Mouse (Mus musculus) ES-Bruce4 (cell line): ENCODE data around the gene Bcl11b. TPM values are rescaled to one million over a fixed set of nuclear protein-coding genes. Genes with fewer than 3 reads are reported as not detected.

ENCODE experiments used
- H3K27ac ChIP-seq: 2 replicates; pipeline ENCODE4 v1.5.1; 2012; ENCODE audit warnings: low read length, inconsistent platforms; ENCODE audit not compliant: insufficient read depth
- H3K27me3 ChIP-seq: 2 replicates; pipeline ENCODE4 v1.6.1; 2012; ENCODE audit warnings: mild to moderate bottlenecking, low read length, inconsistent platforms; ENCODE audit not compliant: control insufficient read depth, poor library complexity, insufficient read depth, severe bottlenecking
- H3K36me3 ChIP-seq: 2 replicates; pipeline ENCODE4 v1.6.1; 2012; ENCODE audit warnings: inconsistent platforms, mild to moderate bottlenecking, low read length, moderate library complexity; ENCODE audit not compliant: control insufficient read depth, poor library complexity, insufficient read depth, severe bottlenecking
- H3K4me1 ChIP-seq: one replicate; pipeline ENCODE4 v1.8.1; 2011; ENCODE audit warnings: low read length; ENCODE audit not compliant: control insufficient read depth, insufficient read depth
- H3K4me3 ChIP-seq: 2 replicates; pipeline ENCODE4 v1.5.1; 2011; ENCODE audit warnings: low read depth, mild to moderate bottlenecking, low read length
- H3K9ac ChIP-seq: 2 replicates; pipeline ENCODE4 v1.6.1; 2012; ENCODE audit warnings: low read depth, mild to moderate bottlenecking, inconsistent platforms; ENCODE audit not compliant: poor library complexity, severe bottlenecking
- H3K9me3 ChIP-seq: replicated peaks from 2 replicates; pipeline ENCODE4 v1.6.1; 2012; ENCODE audit warnings: mild to moderate bottlenecking, low read length, inconsistent platforms; ENCODE audit not compliant: control insufficient read depth, poor library complexity, insufficient read depth, severe bottlenecking
- CTCF ChIP-seq: IDR thresholded peaks from one replicate; pipeline ENCODE4 v1.8.1; 2011; ENCODE audit warnings: low read depth, low read length
- EP300 ChIP-seq: IDR thresholded peaks from 2 replicates; pipeline ENCODE4 v1.6.1; 2011; ENCODE audit warnings: low read depth, low read length; ENCODE audit not compliant: insufficient read depth
- POLR2A ChIP-seq: IDR thresholded peaks from one replicate; pipeline ENCODE4 v1.8.1; 2011; ENCODE audit warnings: low read length; ENCODE audit not compliant: insufficient read depth
- polyA plus RNA-seq: library from polyadenylated mRNA; stranded (reverse); fragments of >200 nt; gene quantifications from 2 replicates; pipeline ENCODE4 v1.2.4, GENCODE M21; 2011; ENCODE audit warnings: low read depth; ENCODE audit not compliant: missing spikeins, insufficient read depth, insufficient read length

The Bcl11b gene
- polyA plus RNA-seq, 1 experiment, result 0.69 TPM

DNA sequence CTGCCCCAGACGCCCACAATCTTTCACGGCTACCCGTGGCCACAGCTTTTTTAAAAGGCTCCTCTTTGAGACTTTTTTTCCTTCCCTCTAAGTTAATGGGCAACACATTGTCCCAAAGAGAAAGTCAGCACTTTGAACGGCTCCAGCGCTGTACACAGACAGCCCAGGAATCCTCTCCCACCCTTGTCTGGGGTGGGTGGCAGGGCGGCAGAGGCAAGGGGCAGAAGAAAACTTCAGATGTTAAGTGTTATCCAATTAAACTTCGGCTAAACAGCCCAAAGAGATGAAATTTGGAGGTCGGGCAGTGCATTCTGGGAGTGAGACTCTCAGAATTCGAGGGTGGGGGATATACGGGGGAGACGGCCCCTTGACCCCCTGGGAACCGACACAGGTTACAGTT lies 38.3 kb downstream of the Bcl11b start:
- no peak overlapping the region for H3K9ac ChIP-seq
- H3K36me3 ChIP-seq, result no peaks in the 10 kb centered on the region
- TF ChIP-seq POLR2A (no peak), EP300 (no peak), CTCF (no peak)
- H3K4me3 ChIP-seq, result no peak overlapping the region
- no peaks in the 10 kb centered on the region for H3K4me1 ChIP-seq
- H3K9me3 ChIP-seq, result no peaks in the 10 kb centered on the region
- H3K27ac ChIP-seq, result no peak overlapping the region
- H3K27me3 ChIP-seq, result no peaks in the 10 kb centered on the region

GRCm38 (mm10) chr12:107964396-107965085 lies 38.9 kb downstream of the Bcl11b start:
- TF ChIP-seq POLR2A (no peak), CTCF (no peak), EP300 (no peak)
- H3K36me3 ChIP-seq, result no peaks in the 10 kb centered on the region
- no peaks in the 10 kb centered on the region for H3K9me3 ChIP-seq
- no peak overlapping the region for H3K27ac ChIP-seq
- H3K4me1 ChIP-seq, result no peaks in the 10 kb centered on the region
- no peaks in the 10 kb centered on the region for H3K27me3 ChIP-seq
- no peak overlapping the region for H3K9ac ChIP-seq
- no peak overlapping the region for H3K4me3 ChIP-seq

- H3K27ac ChIP-seq, result no peak overlapping the region
These were observed 40.5 kb downstream of the Bcl11b start for GRCm38 (mm10) chr12:107962852-107963251.

DNA sequence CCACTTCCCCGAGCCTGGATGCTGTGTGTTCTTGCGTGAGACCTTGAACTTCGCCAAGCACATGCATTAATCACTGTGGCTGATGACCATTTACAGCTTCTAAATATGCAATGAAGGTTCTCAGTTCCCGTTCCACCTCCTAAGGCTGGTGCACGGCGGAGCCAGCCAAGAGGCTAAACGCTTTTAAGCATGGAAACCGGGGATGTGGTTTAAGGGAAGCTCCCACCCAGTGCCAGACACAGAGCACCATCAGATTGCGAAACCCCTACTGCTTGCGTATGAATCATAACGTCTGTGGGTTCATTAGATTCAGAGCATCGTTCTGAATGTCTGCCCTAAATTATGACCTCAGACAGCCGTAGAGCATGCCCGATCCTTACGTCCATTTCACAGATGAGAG lies 41.6 kb downstream of the Bcl11b start:
- Histone ChIP-seq H3K9ac (no peak overlapping the region), H3K9me3 (no peaks in the 10 kb centered on the region), H3K27me3 (no peaks in the 10 kb centered on the region), H3K36me3 (no peaks in the 10 kb centered on the region), H3K4me3 (no peak overlapping the region), H3K4me1 (no peaks in the 10 kb centered on the region), H3K27ac (no peak overlapping the region)
- TF ChIP-seq CTCF, result no peak
- TF ChIP-seq EP300, result no peak
- no peak for TF ChIP-seq POLR2A

More at GRCm38 (mm10) chr12:107962852-107963251, 40.5 kb downstream of the Bcl11b start:
- Histone ChIP-seq H3K9me3 (no peaks in the 10 kb centered on the region), H3K9ac (no peak overlapping the region), H3K27me3 (no peaks in the 10 kb centered on the region), H3K36me3 (no peaks in the 10 kb centered on the region), H3K4me3 (no peak overlapping the region), H3K4me1 (no peaks in the 10 kb centered on the region)
- TF ChIP-seq CTCF, result no peak
- no peak for TF ChIP-seq POLR2A
- TF ChIP-seq EP300, result no peak

GRCm38 (mm10) chr12:107960789-107961491 lies 42.5 kb downstream of the Bcl11b start:
- no peaks in the 10 kb centered on the region for H3K36me3 ChIP-seq
- H3K27ac ChIP-seq, result no peak overlapping the region
- no peak for TF ChIP-seq CTCF
- TF ChIP-seq EP300, result no peak
- TF ChIP-seq POLR2A, result no peak
- no peaks in the 10 kb centered on the region for H3K27me3 ChIP-seq
- no peaks in the 10 kb centered on the region for H3K4me1 ChIP-seq
- no peaks in the 10 kb centered on the region for H3K9me3 ChIP-seq
- no peak overlapping the region for H3K9ac ChIP-seq
- H3K4me3 ChIP-seq, result no peak overlapping the region

GRCm38 (mm10) chr12:107960365-107960764 lies 43.0 kb downstream of the Bcl11b start:
- Histone ChIP-seq H3K27ac (no peak overlapping the region), H3K9ac (no peak overlapping the region), H3K27me3 (no peaks in the 10 kb centered on the region), H3K4me1 (no peaks in the 10 kb centered on the region), H3K4me3 (no peak overlapping the region), H3K9me3 (no peaks in the 10 kb centered on the region), H3K36me3 (no peaks in the 10 kb centered on the region)
- no peak for TF ChIP-seq EP300
